Mouse (Mus musculus): ENCODE measurements at regions not wholly inside any gene's neighbourhood (a gene's known extent, or its start where the extent isn't known, plus 50 kb on each side); places are given as distances from the start of the nearest gene placed in this dataset.

- WGBS, result 10% methylated on average over 4 of the region's 4 CpGs
- H3K4me3 ChIP-seq (replicated peaks; ENCODE audit: low read length), result no peak overlapping the region
- H3K36me3 ChIP-seq (ENCODE audit: control insufficient read depth, insufficient read depth, low read length), result no peaks in the 10 kb centered on the region
- H3K27ac ChIP-seq (ENCODE audit: low read length), result no peak overlapping the region
- H3K9me3 ChIP-seq (replicated peaks; ENCODE audit: control insufficient read depth, low read length), result no peaks in the 10 kb centered on the region
- H3K4me2 ChIP-seq (ENCODE audit: low read depth, low read length), result no peak overlapping the region
- H3K27me3 ChIP-seq (ENCODE audit: control insufficient read depth, insufficient read depth, low read length), result no peaks in the 10 kb centered on the region
- H3K4me1 ChIP-seq (ENCODE audit: control insufficient read depth, insufficient read depth, low read length), result no peaks in the 10 kb centered on the region
- no peak for ATAC-seq (ENCODE audit: insufficient read depth, low FRiP score)
- no peak overlapping the region for H3K9ac ChIP-seq (ENCODE audit: low read length)
Observed at GRCm38 (mm10) chr11:111445764-111446163, 379.8 kb downstream of the Kcnj2 start.

- 64% methylated on average over 3 of the region's 3 CpGs for WGBS
- Histone ChIP-seq H3K4me3 (replicated peaks; ENCODE audit: low read length) (no peak overlapping the region), H3K27me3 (ENCODE audit: control insufficient read depth, insufficient read depth, low read length) (no peaks in the 10 kb centered on the region), H3K36me3 (ENCODE audit: control insufficient read depth, insufficient read depth, low read length) (no peaks in the 10 kb centered on the region), H3K9me3 (replicated peaks; ENCODE audit: control insufficient read depth, low read length) (no peaks in the 10 kb centered on the region), H3K9ac (ENCODE audit: low read length) (no peak overlapping the region), H3K4me1 (ENCODE audit: control insufficient read depth, insufficient read depth, low read length) (no peaks in the 10 kb centered on the region), H3K4me2 (ENCODE audit: low read depth, low read length) (no peak overlapping the region), H3K27ac (ENCODE audit: low read length) (no peak overlapping the region)
- ATAC-seq (ENCODE audit: insufficient read depth, low FRiP score), result no peak
Observed at GRCm38 (mm10) chr11:111450811-111451494, 385.0 kb downstream of the Kcnj2 start.

- Histone ChIP-seq H3K9ac (ENCODE audit: low read length) (no peak overlapping the region), H3K4me2 (ENCODE audit: low read depth, low read length) (no peak overlapping the region), H3K4me3 (replicated peaks; ENCODE audit: low read length) (no peak overlapping the region), H3K27me3 (ENCODE audit: control insufficient read depth, insufficient read depth, low read length) (no peaks in the 10 kb centered on the region), H3K27ac (ENCODE audit: low read length) (no peak overlapping the region), H3K9me3 (replicated peaks; ENCODE audit: control insufficient read depth, low read length) (no peaks in the 10 kb centered on the region), H3K36me3 (ENCODE audit: control insufficient read depth, insufficient read depth, low read length) (no peaks in the 10 kb centered on the region), H3K4me1 (ENCODE audit: control insufficient read depth, insufficient read depth, low read length) (no peaks in the 10 kb centered on the region)
- 80% methylated on average over 10 of the region's 10 CpGs for whole genome bisulfite sequencing
- ATAC-seq (ENCODE audit: insufficient read depth, low FRiP score), result no peak
Observed at GRCm38 (mm10) chr11:111460046-111460445, 394.1 kb downstream of the Kcnj2 start.

GRCm38 (mm10) chr11:111484981-111485380 is 419.0 kb downstream of the Kcnj2 start:
- no peaks in the 10 kb centered on the region for H3K4me1 ChIP-seq (ENCODE audit: control insufficient read depth, insufficient read depth, low read length)
- no peaks in the 10 kb centered on the region for H3K27me3 ChIP-seq (ENCODE audit: control insufficient read depth, insufficient read depth, low read length)
- ATAC-seq (ENCODE audit: insufficient read depth, low FRiP score), result no peak
- H3K36me3 ChIP-seq (ENCODE audit: control insufficient read depth, insufficient read depth, low read length), result no peaks in the 10 kb centered on the region
- no peak overlapping the region for H3K9ac ChIP-seq (ENCODE audit: low read length)
- H3K9me3 ChIP-seq (replicated peaks; ENCODE audit: control insufficient read depth, low read length), result no peaks in the 10 kb centered on the region
- no peak overlapping the region for H3K4me2 ChIP-seq (ENCODE audit: low read depth, low read length)
- H3K27ac ChIP-seq (ENCODE audit: low read length), result no peak overlapping the region
- 65% methylated on average over 6 of the region's 6 CpGs for WGBS
- H3K4me3 ChIP-seq (replicated peaks; ENCODE audit: low read length), result no peak overlapping the region

GRCm38 (mm10) chr11:111512471-111512870 is 446.5 kb downstream of the Kcnj2 start:
- H3K4me2 ChIP-seq (ENCODE audit: low read depth, low read length), result no peak overlapping the region
- H3K4me1 ChIP-seq (ENCODE audit: control insufficient read depth, insufficient read depth, low read length), result no peaks in the 10 kb centered on the region
- WGBS, result 64% methylated on average over 4 of the region's 4 CpGs
- H3K9me3 ChIP-seq (replicated peaks; ENCODE audit: control insufficient read depth, low read length), result no peaks in the 10 kb centered on the region
- H3K36me3 ChIP-seq (ENCODE audit: control insufficient read depth, insufficient read depth, low read length), result no peaks in the 10 kb centered on the region
- H3K9ac ChIP-seq (ENCODE audit: low read length), result no peak overlapping the region
- H3K27ac ChIP-seq (ENCODE audit: low read length), result no peak overlapping the region
- no peak for ATAC-seq (ENCODE audit: insufficient read depth, low FRiP score)
- no peak overlapping the region for H3K4me3 ChIP-seq (replicated peaks; ENCODE audit: low read length)
- H3K27me3 ChIP-seq (ENCODE audit: control insufficient read depth, insufficient read depth, low read length), result no peaks in the 10 kb centered on the region

GRCm38 (mm10) chr11:111522716-111523115 is 456.8 kb downstream of the Kcnj2 start:
- 70% methylated on average over 7 of the region's 8 CpGs for WGBS
- H3K27me3 ChIP-seq (ENCODE audit: control insufficient read depth, insufficient read depth, low read length), result no peaks in the 10 kb centered on the region

GRCm38 (mm10) chr11:111523465-111523864 is 457.5 kb downstream of the Kcnj2 start:
- Histone ChIP-seq H3K4me3 (replicated peaks; ENCODE audit: low read length) (no peak overlapping the region), H3K4me1 (ENCODE audit: control insufficient read depth, insufficient read depth, low read length) (no peaks in the 10 kb centered on the region), H3K9me3 (replicated peaks; ENCODE audit: control insufficient read depth, low read length) (no peaks in the 10 kb centered on the region), H3K9ac (ENCODE audit: low read length) (no peak overlapping the region), H3K27ac (ENCODE audit: low read length) (no peak overlapping the region), H3K36me3 (ENCODE audit: control insufficient read depth, insufficient read depth, low read length) (no peaks in the 10 kb centered on the region), H3K4me2 (ENCODE audit: low read depth, low read length) (no peak overlapping the region), H3K27me3 (ENCODE audit: control insufficient read depth, insufficient read depth, low read length) (no peaks in the 10 kb centered on the region)
- no peak for ATAC-seq (ENCODE audit: insufficient read depth, low FRiP score)
- 57% methylated on average over 8 of the region's 8 CpGs for WGBS

More at GRCm38 (mm10) chr11:111522716-111523115, 456.8 kb downstream of the Kcnj2 start:
- ATAC-seq (ENCODE audit: insufficient read depth, low FRiP score), result no peak
- Histone ChIP-seq H3K36me3 (ENCODE audit: control insufficient read depth, insufficient read depth, low read length) (no peaks in the 10 kb centered on the region), H3K4me1 (ENCODE audit: control insufficient read depth, insufficient read depth, low read length) (no peaks in the 10 kb centered on the region), H3K9me3 (replicated peaks; ENCODE audit: control insufficient read depth, low read length) (no peaks in the 10 kb centered on the region), H3K4me2 (ENCODE audit: low read depth, low read length) (no peak overlapping the region), H3K4me3 (replicated peaks; ENCODE audit: low read length) (no peak overlapping the region), H3K9ac (ENCODE audit: low read length) (no peak overlapping the region), H3K27ac (ENCODE audit: low read length) (no peak overlapping the region)

GRCm38 (mm10) chr11:111526010-111526742 is 460.2 kb downstream of the Kcnj2 start:
- ATAC-seq (ENCODE audit: insufficient read depth, low FRiP score), result no peak
- no peak overlapping the region for H3K4me3 ChIP-seq (replicated peaks; ENCODE audit: low read length)
- 75% methylated on average over 6 of the region's 6 CpGs for WGBS
- H3K27ac ChIP-seq (ENCODE audit: low read length), result no peak overlapping the region
- no peak overlapping the region for H3K9ac ChIP-seq (ENCODE audit: low read length)
- no peaks in the 10 kb centered on the region for H3K36me3 ChIP-seq (ENCODE audit: control insufficient read depth, insufficient read depth, low read length)
- H3K27me3 ChIP-seq (ENCODE audit: control insufficient read depth, insufficient read depth, low read length), result no peaks in the 10 kb centered on the region
- H3K4me2 ChIP-seq (ENCODE audit: low read depth, low read length), result no peak overlapping the region
- H3K9me3 ChIP-seq (replicated peaks; ENCODE audit: control insufficient read depth, low read length), result no peaks in the 10 kb centered on the region
- H3K4me1 ChIP-seq (ENCODE audit: control insufficient read depth, insufficient read depth, low read length), result no peaks in the 10 kb centered on the region

- Histone ChIP-seq H3K36me3 (ENCODE audit: control insufficient read depth, insufficient read depth, low read length) (no peaks in the 10 kb centered on the region), H3K4me1 (ENCODE audit: control insufficient read depth, insufficient read depth, low read length) (no peaks in the 10 kb centered on the region), H3K27ac (ENCODE audit: low read length) (no peak overlapping the region), H3K9me3 (replicated peaks; ENCODE audit: control insufficient read depth, low read length) (no peaks in the 10 kb centered on the region), H3K4me3 (replicated peaks; ENCODE audit: low read length) (no peak overlapping the region), H3K9ac (ENCODE audit: low read length) (no peak overlapping the region), H3K27me3 (ENCODE audit: control insufficient read depth, insufficient read depth, low read length) (no peaks in the 10 kb centered on the region), H3K4me2 (ENCODE audit: low read depth, low read length) (no peak overlapping the region)
- no peak for ATAC-seq (ENCODE audit: insufficient read depth, low FRiP score)
- 65% methylated on average over 9 of the region's 9 CpGs for WGBS
Observed at GRCm38 (mm10) chr11:111529591-111529990, 463.6 kb downstream of the Kcnj2 start.
